Mouse (Mus musculus) adipose tissue, adult 10 weeks (tissue): ENCODE measurements around the gene Olfr437. TPM values are rescaled to one million over a fixed set of nuclear protein-coding genes. Genes with fewer than 3 reads are reported as not detected.

Experiments used
- polyA plus RNA-seq: library from polyadenylated mRNA; stranded (reverse); fragments of 350-450 nt; fragmentation: Illumina TruSeq; extraction: RNeasy Lipid Tissue Mini Kit (QIAGEN cat#74804); gene quantifications from one replicate; pipeline ENCODE4 v1.2.3, GENCODE M21; 2014; ENCODE audit warnings: low read depth, low replicate concordance

Olfr437 gene
- not detected for polyA plus RNA-seq

DNA sequence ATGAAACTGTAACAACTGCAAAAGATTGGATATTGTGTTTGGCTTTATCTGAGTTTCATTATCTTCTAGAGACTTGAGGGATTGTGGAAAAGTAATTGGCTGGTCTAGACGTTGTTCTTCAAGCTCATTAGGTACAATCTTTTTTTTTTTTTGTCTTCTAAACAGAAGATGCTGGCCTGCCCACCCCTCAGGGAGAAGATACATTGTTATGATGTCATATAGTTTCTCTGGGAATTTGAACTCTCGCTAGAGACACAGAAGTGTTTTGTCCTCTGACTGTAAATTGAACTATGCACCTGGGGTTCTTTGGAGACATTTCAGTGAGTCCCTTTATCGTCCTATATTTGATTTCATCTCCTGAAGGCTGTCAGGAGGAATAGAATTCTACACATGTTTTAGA is at the start of gene Olfr437:
Gene Olfr437, plus strand, starts transcription at position 301 of the 400 bp plus-strand sequence.

DNA sequence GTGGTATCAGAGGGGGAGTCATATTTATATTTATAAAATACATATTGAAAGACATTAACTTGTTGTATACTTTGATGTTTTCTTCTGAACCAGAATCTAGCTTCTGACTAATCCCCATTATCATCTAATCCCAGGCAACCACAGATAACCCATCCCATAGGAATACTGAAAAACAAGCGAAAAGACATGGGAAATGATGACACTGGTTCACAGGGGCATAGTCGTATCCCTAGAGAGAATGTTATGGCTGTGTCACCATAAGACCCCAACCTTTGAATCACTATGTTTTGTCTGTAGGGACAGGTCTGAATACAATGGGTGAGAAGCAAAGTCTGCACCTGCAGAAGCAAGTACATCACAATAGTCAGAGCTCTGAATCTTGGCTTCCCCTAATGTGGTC is 16.8 kb upstream of the Olfr437 start, which contains the start of gene Olfr237-ps1:
Gene Olfr237-ps1, plus strand, starts transcription at position 301 of the 400 bp plus-strand sequence.

DNA sequence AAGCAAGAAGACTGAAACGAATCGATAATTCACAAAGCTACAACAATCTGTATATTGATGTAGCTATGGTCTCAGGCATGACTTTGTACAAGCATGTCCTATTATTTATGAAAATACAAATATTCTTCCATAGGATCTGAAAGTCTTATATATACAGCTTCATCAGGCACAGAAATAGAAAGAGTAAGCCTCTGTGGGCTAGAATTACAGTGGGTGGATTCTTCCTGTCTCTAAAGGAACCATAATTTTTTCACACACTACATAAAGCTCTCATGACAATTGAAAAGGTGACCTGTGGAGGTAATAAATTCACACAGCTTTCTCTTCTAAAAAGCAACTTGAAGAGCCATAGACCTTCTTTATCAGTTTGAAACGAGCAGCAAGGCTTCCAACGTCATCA is 8.8 kb downstream of the Olfr437 start, which contains the start of gene Olfr13:
Gene Olfr13, plus strand, starts transcription at position 301 of the 400 bp plus-strand sequence.

DNA sequence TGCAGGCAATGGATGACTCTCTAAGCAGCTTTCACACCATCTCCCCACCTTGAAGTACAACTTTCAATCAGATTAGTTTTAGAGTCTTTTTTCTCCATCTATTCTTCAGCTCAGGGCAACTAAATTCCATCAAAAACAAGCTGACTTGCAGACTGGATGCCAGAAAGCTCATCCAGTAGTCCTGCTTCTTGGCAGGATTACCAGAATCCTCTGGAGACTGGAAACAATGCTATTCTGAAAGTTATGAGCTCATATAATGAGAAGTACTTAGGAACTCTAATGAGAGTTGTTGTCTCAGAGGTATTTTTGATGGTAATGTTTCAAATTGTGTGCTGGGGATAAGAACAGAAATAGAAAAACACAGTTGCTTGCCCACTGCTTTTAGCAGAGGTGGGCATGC is 33.7 kb downstream of the Olfr437 start, which contains the start of gene Olfr435:
Gene Olfr435, plus strand, starts transcription at position 366 of the 400 bp plus-strand sequence.

DNA sequence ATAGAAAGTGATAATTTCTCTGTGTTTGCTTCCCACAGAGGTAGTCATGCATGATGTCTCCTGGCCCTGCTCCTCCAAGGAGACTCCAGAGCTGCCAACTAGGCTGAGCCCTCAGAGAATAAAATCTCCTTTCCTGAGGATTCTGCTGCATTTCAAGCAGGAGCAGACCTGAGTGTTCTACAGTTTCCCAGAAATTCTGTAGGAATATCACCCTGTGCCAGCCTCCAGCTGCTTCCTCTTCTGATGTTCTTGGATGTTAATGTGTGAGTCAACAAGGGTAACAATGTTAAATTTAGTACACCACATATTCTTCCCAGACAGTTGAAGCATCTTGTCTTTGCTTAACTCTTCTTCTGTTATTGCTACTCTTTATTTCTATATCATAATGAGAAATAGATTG is 49.8 kb downstream of the Olfr437 start, which contains the start of gene Olfr434:
Gene Olfr434, plus strand, starts transcription at position 149 of the 400 bp plus-strand sequence.

Other genes with a start within 250 kb of the Olfr437 start
- gene Olfr446, start 241.9 kb upstream of the Olfr437 start, polyA plus RNA-seq, result not detected
- not detected for gene Olfr444, start 214.2 kb upstream of the Olfr437 start, polyA plus RNA-seq
- not detected for gene Olfr441, start 56.9 kb upstream of the Olfr437 start, polyA plus RNA-seq
- not detected for gene Olfr237-ps1, start 16.7 kb upstream of the Olfr437 start, polyA plus RNA-seq
- not detected for gene Olfr13, start 8.9 kb downstream of the Olfr437 start, polyA plus RNA-seq
- gene Olfr435, start 33.9 kb downstream of the Olfr437 start, polyA plus RNA-seq, result not detected
- gene Olfr434, start 49.7 kb downstream of the Olfr437 start, polyA plus RNA-seq, result not detected
- not detected for gene Olfr47, start 68.2 kb downstream of the Olfr437 start, polyA plus RNA-seq
- 32.8 TPM for gene Arhgef5, start 102.3 kb downstream of the Olfr437 start, polyA plus RNA-seq
- 0.45 TPM for gene Nobox, start 146.3 kb downstream of the Olfr437 start, polyA plus RNA-seq